Mouse (Mus musculus): Measurements from ENCODE around the gene Ccnd1.
A peak's percentile ranks its signal among the peaks of the same experiment; 100 is the strongest.
"Not testable (repeated sequence)": the region's sequence is repeated elsewhere in the genome, so short reads cannot be mapped to it uniquely, and the experiment has no call there.

Gene Ccnd1

DNA sequence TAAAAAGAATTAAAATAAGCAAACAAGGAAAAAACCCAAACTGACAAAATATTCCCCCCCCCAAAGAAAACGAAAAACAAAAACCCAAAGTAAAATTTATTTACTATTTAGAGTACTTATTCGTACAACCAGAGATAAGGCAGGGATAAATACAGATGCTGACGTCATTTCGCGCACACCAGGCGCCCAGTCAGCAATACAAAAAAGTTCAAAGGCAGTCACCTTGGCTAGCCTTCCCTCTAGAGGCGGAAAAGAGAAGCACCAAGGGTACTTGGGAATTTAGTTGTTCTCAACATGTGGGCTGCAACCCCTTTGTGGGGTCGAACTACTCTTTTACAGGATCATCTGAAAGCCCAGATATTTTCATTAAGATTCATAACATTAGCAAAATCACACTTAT lies 31.9 kb downstream of the Ccnd1 start:
- DNase-seq (ENCODE audit: low spot score in 2 of 2), result no peak

- peak in 1 of 2 experiments; percentile 79 for DNase-seq (ENCODE audit: low spot score in 2 of 2)
Measured at GRCm38 (mm10) chr7:144906708-144907397, 32.9 kb downstream of the Ccnd1 start.

DNA sequence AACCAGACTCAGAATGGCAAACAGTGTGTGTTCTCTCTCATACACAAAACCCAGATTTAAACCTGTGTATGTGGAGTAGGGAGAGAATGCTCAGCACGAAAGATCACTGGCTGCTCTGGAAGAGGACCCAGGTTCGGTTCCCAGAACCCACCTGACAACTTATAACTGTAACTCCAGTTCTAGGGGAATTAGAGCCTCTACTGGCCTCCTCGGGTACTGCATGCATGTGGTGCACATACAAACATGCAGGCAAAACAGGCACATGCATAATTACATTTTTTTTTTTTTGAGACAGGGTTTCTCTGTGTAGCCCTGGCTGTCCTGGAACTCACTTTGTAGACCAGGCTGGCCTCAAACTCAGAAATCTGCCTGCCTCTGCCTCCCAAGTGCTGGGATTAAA lies 34.2 kb downstream of the Ccnd1 start:
- not testable (repeated sequence) for DNase-seq (ENCODE audit: low spot score in 2 of 2)

- DNase-seq (ENCODE audit: low spot score in 2 of 2), result no peak
Measured at GRCm38 (mm10) chr7:144898506-144898905, 41.2 kb downstream of the Ccnd1 start.

- DNase-seq (ENCODE audit: low spot score in 2 of 2), result no peak
Measured at GRCm38 (mm10) chr7:144896294-144897218, 43.2 kb downstream of the Ccnd1 start, which contains the start of gene Fgf15. Gene Fgf15 (plus strand): TSS chr7:144896531.

DNA sequence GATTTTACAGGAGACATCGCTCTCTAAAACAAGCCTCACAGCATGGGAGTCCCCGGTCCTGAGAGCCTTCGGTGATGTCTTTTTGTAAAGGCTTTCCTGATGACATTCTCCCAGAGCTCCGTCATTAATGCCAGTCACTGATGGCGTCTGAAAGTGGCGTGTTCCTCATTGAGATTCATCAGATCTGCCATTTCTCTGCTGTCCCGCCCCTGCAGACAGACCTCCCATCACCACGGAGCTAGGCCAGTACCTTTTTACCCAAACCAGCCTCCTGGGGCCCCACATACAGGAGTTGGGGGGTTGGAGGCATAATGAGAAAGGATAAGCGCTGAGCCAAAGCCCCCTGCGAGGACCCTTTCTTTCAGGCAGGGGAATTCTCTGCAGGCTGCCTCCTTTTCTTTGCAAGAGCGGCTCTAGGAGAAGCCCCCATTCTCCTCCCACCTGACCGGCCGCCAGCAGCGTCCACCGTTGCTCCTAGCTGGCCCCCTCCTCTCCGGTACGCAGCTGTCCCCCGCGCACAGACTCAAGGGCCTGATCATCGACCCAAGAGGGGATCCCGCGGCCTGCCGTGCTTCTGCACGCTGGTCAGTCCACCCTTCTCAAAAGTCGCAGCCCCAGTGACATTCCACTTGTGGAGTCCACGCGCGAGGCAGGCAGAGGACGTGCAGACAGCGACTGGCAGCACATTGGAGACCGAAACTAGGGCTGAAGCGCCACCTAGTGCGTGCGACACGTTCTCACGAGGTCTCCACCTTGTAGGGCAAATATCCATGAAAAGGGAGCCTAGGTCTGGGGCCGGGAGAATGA lies 44.2 kb downstream of the Ccnd1 start:
- DNase-seq (ENCODE audit: low spot score in 2 of 2), result peak; percentile 23 to 69

GRCm38 (mm10) chr7:144894706-144895105 lies 45.0 kb downstream of the Ccnd1 start:
- no peak for DNase-seq (ENCODE audit: low spot score in 2 of 2)

- DNase-seq (ENCODE audit: low spot score in 2 of 2), result peak in 1 of 2 experiments; percentile 51
Measured at GRCm38 (mm10) chr7:144894191-144894590, 45.5 kb downstream of the Ccnd1 start.

- no peak for DNase-seq (ENCODE audit: low spot score in 2 of 2)
Measured at GRCm38 (mm10) chr7:144892322-144892721, 47.4 kb downstream of the Ccnd1 start.

DNA sequence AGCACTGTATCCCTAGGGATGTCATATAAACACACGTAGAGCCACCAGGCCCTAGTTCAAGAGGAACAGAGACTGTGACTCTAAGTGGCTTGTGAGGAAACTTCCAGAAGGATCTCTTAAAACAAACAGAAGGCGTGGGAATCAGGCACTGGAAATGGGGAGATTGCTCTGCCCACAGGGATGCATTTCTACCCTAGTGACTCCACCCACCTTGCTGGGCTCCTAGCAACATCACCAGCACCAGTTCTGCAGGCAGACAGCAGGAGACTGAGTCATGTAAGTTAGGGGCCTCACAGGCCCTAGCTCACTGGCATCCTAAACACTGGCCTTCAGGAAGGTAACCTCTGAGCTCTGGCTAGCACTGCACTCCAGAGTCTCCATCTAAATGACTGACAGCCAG lies 47.9 kb downstream of the Ccnd1 start:
- DNase-seq (ENCODE audit: low spot score in 2 of 2), result no peak

- DNase-seq (ENCODE audit: low spot score in 2 of 2), result not testable (repeated sequence)
Measured at GRCm38 (mm10) chr7:144890661-144891060, 49.1 kb downstream of the Ccnd1 start.

DNA sequence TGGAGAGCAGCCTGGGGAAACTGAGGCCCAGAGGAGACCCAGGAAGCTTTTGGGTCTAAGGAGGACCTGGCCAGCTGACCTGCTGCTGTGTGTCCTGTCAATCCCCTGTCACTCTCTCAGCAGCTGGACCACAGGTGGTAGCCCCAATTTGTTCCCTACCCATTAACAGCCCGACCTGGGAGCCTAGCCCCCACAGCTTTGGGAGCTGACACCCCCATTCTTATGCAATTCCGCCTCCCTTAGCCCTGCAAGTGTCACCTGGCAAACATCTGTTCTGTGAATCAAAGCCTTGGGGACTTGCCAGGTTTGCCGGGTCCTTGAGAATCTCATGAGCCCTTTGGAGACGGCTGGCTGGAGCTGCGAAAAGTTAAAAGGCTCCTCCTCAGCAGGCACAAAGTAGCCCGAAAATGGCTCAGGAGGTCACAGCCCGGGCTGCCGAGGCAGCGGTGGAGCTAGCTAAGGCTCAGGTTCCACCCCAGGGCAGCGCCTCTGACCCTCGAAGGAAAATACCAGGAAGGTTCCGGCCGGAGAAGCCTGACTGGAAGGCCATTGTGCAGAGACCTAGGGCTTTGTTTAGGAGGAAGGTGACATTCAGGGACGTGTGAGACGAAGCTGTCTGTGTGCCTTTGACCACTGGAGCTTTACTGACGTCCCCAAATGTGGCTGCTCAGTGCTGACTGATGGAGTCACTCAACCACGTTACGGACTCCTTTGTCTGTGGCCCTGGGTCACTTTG lies 51.0 kb downstream of the Ccnd1 start:
- DNase-seq (ENCODE audit: low spot score in 2 of 2), result no peak

- no peak for DNase-seq (ENCODE audit: low spot score in 2 of 2)
Measured at GRCm38 (mm10) chr7:144887672-144888071, 52.1 kb downstream of the Ccnd1 start.

DNA sequence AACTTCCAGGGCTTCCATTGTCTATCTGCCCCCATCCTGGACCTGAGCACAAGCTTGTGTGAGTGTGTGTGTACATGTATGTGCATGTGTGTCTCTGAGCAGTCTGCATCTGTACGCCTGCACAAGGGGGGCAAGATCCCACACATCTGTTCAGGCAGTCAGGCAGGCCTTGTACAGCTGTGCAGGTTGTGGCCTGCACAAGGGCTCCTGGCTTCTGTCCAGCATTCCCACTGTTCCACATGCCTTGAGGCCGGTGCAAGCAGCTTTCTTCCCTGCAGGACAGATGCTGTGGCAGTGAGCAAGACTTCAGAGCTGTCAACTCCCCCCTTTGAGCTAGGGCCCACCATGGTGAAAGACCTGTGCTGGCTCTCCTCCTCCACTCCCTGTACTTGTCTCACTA lies 56.6 kb downstream of the Ccnd1 start:
- no peak for DNase-seq (ENCODE audit: low spot score in 2 of 2)
